Mouse (Mus musculus) MEL (cell line): ENCODE data around the gene Ifna12. TPM values are rescaled to one million over a fixed set of nuclear protein-coding genes. Genes with fewer than 3 reads are reported as not detected.

Experiments
- DNase-seq: peaks from one replicate; pipeline ENCODE4 v3.0.0; 2011; ENCODE audit warnings: low read depth, low spot score
- H3K27ac ChIP-seq: 2 replicates; pipeline ENCODE4 v1.5.1; 2012; ENCODE audit warnings: low read depth, mild to moderate bottlenecking, control low read depth, low read length, moderate library complexity; ENCODE audit not compliant: control insufficient read depth
- H3K27me3 ChIP-seq, 2 experiments: fragments of 150-350 bp in 1 of 2; sonication (generic) in 1 of 2; 2 replicates each; pipeline ENCODE4 v1.6.1; 2012; ENCODE audit warnings: low read length in 2 of 2, mild to moderate bottlenecking in 2 of 2, improper control_type of control experiment in 1 of 2, moderate library complexity in 1 of 2; ENCODE audit not compliant: insufficient read depth in 2 of 2, control insufficient read depth in 1 of 2
- H3K36me3 ChIP-seq, 2 experiments: 2 replicates each; pipeline ENCODE4 v1.6.1; 2012 to 2014; ENCODE audit warnings: low read length in 2 of 2, improper control_type of control experiment in 1 of 2, inconsistent platforms in 1 of 2, mild to moderate bottlenecking in 1 of 2; ENCODE audit not compliant: insufficient read depth in 2 of 2, control insufficient read depth in 1 of 2
- H3K4me1 ChIP-seq, 2 experiments: fragments of 150-350 bp in 1 of 2; sonication (generic) in 1 of 2; 2 replicates each; pipeline ENCODE4 v1.6.1; 2012; ENCODE audit warnings: low read length in 2 of 2, improper control_type of control experiment in 1 of 2, mild to moderate bottlenecking in 1 of 2; ENCODE audit not compliant: insufficient read depth in 2 of 2, control insufficient read depth in 1 of 2
- H3K4me3 ChIP-seq, 2 experiments: fragments of 150-350 bp in 1 of 2; sonication (generic) in 1 of 2; 2 replicates each; pipeline ENCODE4 v1.5.1; 2012; ENCODE audit warnings: low read depth in 2 of 2, low read length in 2 of 2, mild to moderate bottlenecking in 2 of 2, moderate library complexity in 2 of 2, control low read depth in 1 of 2, improper control_type of control experiment in 1 of 2; ENCODE audit not compliant: control insufficient read depth in 1 of 2, insufficient read depth in 1 of 2
- H3K79me2 ChIP-seq: 2 replicates; pipeline ENCODE4 v1.6.1; 2012; ENCODE audit warnings: mild to moderate bottlenecking, low read length, moderate library complexity; ENCODE audit not compliant: control insufficient read depth, poor library complexity, insufficient read depth
- H3K9ac ChIP-seq: 2 replicates; pipeline ENCODE4 v1.6.1; 2012; ENCODE audit warnings: low read depth, mild to moderate bottlenecking, control low read depth, low read length, moderate library complexity; ENCODE audit not compliant: control insufficient read depth, poor library complexity, severe bottlenecking
- H3K9me3 ChIP-seq: fragments of 150-350 bp; sonication (generic); replicated peaks from 2 replicates; pipeline ENCODE4 v1.6.1; 2012; ENCODE audit warnings: mild to moderate bottlenecking, low read length, improper control_type of control experiment, moderate library complexity; ENCODE audit not compliant: insufficient read depth
- CHD1 ChIP-seq: IDR thresholded peaks from 2 replicates; pipeline ENCODE4 v1.6.1; 2012; ENCODE audit warnings: low read depth, mild to moderate bottlenecking, inconsistent platforms, low read length, improper control_type of control experiment
- CHD2 ChIP-seq: IDR thresholded peaks from 2 replicates; pipeline ENCODE4 v1.6.1; 2011; ENCODE audit warnings: low read length, improper control_type of control experiment
- ELF1 ChIP-seq: IDR thresholded peaks from 2 replicates; pipeline ENCODE4 v1.6.1; 2014; ENCODE audit warnings: low read depth, mild to moderate bottlenecking, inconsistent platforms, low read length, improper control_type of control experiment, moderate library complexity
- RCOR1 ChIP-seq: IDR thresholded peaks from 2 replicates; pipeline ENCODE4 v1.6.1; 2012; ENCODE audit warnings: low read depth, mild to moderate bottlenecking, inconsistent platforms, low read length, improper control_type of control experiment
- TBP ChIP-seq: IDR thresholded peaks from 2 replicates; pipeline ENCODE4 v1.8.0; 2011; ENCODE audit warnings: low read depth, low read length, improper control_type of control experiment
- TCF12 ChIP-seq: IDR thresholded peaks from 2 replicates; pipeline ENCODE4 v1.6.1; 2014; ENCODE audit warnings: low read depth, mild to moderate bottlenecking, inconsistent platforms, low read length, improper control_type of control experiment, moderate library complexity
- ZMIZ1 ChIP-seq: IDR thresholded peaks from 2 replicates; pipeline ENCODE4 v1.6.1; 2012; ENCODE audit warnings: low read depth, mild to moderate bottlenecking, inconsistent platforms, low read length, improper control_type of control experiment, moderate library complexity
- ZNF384 ChIP-seq: IDR thresholded peaks from 2 replicates; pipeline ENCODE4 v1.6.1; 2012; ENCODE audit warnings: low read depth, mild to moderate bottlenecking, inconsistent platforms, low read length, improper control_type of control experiment
- polyA plus RNA-seq, 2 experiments: library from polyadenylated mRNA; stranded (reverse) in 1 of 2; unstranded in 1 of 2; fragments of >175 nt in 1 of 2; fragments of >200 nt in 1 of 2; gene quantifications; 2 replicates each; pipeline versions ENCODE4 v1.2.1 to v1.2.4; 2012; ENCODE audit warnings: low replicate concordance in 2 of 2, low read depth in 1 of 2; ENCODE audit not compliant: insufficient read length in 2 of 2, insufficient read depth in 1 of 2, missing spikeins in 1 of 2
- total RNA-seq: library from RNA; depleted of rRNA; stranded (reverse); fragments of 300-350 nt; gene quantifications from 2 replicates; pipeline ENCODE4 v1.2.3, GENCODE M21; 2012; rRNA removed

Ifna12 gene
- total RNA-seq, result not detected in 2 replicates
- not detected for polyA plus RNA-seq

DNA sequence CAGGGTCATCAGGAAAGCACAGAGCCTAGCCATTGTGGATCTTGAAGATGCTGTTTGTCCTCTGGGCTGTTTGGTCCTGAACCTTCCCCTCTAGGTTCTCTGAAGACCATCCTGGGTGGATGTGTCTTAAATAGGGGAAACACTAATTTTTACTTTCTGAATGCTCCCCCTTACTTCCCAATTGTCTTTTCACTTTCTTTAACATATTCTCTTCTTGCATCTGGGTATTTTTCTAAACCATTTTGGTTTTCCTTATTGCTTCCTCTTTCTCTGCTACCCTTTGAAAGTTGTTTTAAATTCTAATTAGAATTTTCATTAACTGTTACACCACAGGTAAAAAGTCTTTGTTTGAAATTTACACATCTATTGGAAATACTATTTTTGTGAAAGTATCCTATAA is at the start of gene Ifna12:
Ifna12 (minus strand) TSS at position 101 of the 400 bp plus-strand sequence.
- H3K36me3 ChIP-seq, result no peaks in the 10 kb centered on the region
- no peak within 1 kb of the TSS for H3K4me3 ChIP-seq
- no peaks in the 10 kb centered on the region for H3K4me1 ChIP-seq
- no peak for DNase-seq
- H3K9ac ChIP-seq, result no peak within 1 kb of the TSS
- TF ChIP-seq TCF12, result no peak
- no peak for TF ChIP-seq TBP
- TF ChIP-seq ELF1, result no peak
- no peak for TF ChIP-seq CHD1
- H3K27ac ChIP-seq, result no peak within 1 kb of the TSS
- no peaks in the 10 kb centered on the region for H3K79me2 ChIP-seq
- no peaks in the 10 kb centered on the region; a peak in 1 of 4 replicates for H3K27me3 ChIP-seq
- H3K9me3 ChIP-seq, result no peaks in the 10 kb centered on the region

DNA sequence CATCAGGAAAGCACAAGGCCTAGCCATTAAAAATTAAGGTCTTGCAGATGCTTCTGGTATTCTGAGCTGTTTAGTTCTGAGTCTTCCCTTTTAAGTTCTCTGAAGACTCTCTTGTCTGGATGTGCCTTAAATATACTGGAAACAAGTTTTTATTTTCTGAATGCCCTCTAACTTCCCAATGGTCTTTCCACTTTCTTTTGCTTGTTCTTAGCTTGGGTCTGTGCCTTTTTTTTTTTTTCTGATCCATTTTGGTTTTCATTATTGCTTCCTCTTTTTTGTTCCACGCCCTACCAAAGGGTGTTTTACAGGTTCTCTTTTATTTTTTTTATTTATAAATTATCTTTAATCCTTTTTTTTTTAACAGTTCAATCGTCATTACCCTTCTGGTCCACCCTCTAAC is 41.2 kb upstream of the Ifna12 start, which contains the start of gene Ifna13:
Ifna13 (minus strand) TSS at position 101 of the 400 bp plus-strand sequence.
- peak; percentile 24 for DNase-seq
- Histone ChIP-seq H3K79me2 (no peaks in the 10 kb centered on the region), H3K27ac (no peak within 1 kb of the TSS), H3K4me3 (no peak within 1 kb of the TSS), H3K27me3 (no peaks in the 10 kb centered on the region), H3K4me1 (no peaks in the 10 kb centered on the region), H3K9ac (no peak within 1 kb of the TSS), H3K9me3 (no peaks in the 10 kb centered on the region), H3K36me3 (no peaks in the 10 kb centered on the region)
- no peak for TF ChIP-seq CHD2
- peak; percentile 81 for TF ChIP-seq ZNF384

DNA sequence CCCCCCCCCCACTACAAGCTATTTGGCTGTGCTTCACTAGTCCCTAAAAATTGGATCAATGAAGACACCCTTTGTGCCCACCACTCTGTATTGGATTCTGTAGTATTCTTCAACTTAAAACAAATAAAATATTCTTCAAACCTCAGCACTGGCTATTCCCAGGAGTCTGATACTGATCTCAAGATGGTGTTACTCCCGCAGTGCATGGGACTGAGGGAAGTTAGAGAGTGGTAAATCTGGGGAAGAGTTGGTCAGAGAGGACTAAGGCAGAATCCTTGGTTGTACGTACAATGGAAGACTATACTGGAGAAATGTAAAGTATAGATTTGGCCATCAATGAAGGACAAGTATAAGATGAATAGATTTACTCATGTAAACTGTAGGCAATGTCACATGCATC is 39.4 kb upstream of the Ifna12 start:
- H3K9ac ChIP-seq, result no peak overlapping the region
- H3K4me3 ChIP-seq, result no peak overlapping the region
- H3K4me1 ChIP-seq, result no peaks in the 10 kb centered on the region
- no peaks in the 10 kb centered on the region for H3K79me2 ChIP-seq
- no peaks in the 10 kb centered on the region for H3K36me3 ChIP-seq
- H3K9me3 ChIP-seq, result no peaks in the 10 kb centered on the region
- H3K27ac ChIP-seq, result no peak overlapping the region
- TF ChIP-seq ZMIZ1, result no peak
- peak; percentile 55; the same call in 1 of the 2 replicates for TF ChIP-seq RCOR1
- H3K27me3 ChIP-seq, result no peaks in the 10 kb centered on the region; a peak in 1 of 4 replicates
- DNase-seq, result peak; percentile 63
